Mouse (Mus musculus) hematopoietic stem cell, adult 5-6 weeks (primary cell): Measurements from ENCODE around the gene Abcd4. TPM values are rescaled to one million over a fixed set of nuclear protein-coding genes. Genes with fewer than 3 reads are reported as not detected.

Experiments used
- ATAC-seq, 2 experiments: fragments of 125-278 bp in 1 of 2; replicated peaks in 1 of 2; 2 replicates each; pipeline ENCODE4 v1.8.0; 2016 to 2017; ENCODE audit warnings: inconsistent platforms in 2 of 2, mild to moderate bottlenecking in 2 of 2, moderate number of reproducible peaks in 2 of 2, low read depth in 1 of 2, moderate TSS enrichment in 1 of 2; ENCODE audit not compliant: low FRiP score in 2 of 2, poor library complexity in 2 of 2, severe bottlenecking in 2 of 2, insufficient read depth in 1 of 2, low TSS enrichment in 1 of 2
- total RNA-seq: library from RNA; stranded (forward); fragments of 172-1452, 232-1000 nt; gene quantifications from 2 replicates; pipeline ENCODE4 v1.2.3, GENCODE M21; 2017

The Abcd4 gene
- total RNA-seq = 6.0 and 10.7 TPM in 2 replicates

DNA sequence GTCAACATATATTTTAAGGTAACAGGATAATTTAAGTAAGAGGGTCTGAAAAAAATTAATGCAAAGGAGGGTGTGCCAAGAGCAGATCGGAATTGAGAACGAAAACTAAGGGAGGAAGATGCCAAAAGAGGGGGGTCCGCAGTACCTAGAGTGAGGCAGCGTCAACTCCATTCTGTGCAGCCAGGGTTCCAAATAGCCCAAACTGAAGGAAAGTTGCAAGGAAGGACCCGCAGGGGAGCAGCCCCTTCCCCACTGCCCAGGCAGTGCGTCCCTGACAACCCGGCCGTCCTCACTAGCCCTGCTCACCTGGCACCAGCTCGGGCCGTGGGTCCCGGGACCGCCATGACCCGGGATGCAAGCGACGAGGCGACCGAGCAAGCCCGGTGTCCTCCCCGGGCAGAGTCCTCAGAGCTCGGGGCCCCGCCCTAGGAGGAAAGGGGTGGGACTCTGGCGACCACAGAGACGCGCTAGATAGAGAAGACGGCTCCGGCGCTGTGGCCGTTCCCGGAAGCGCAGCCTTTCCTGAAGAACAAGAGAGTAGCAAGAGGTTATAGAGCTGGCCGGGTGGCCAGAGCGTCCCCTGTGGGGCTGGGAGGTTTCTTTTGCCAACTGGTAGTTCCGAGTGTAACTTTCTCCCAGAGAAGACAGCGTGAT, at the start of gene Abcd4:
Abcd4 (minus strand) TSS at position 437 of the 654 bp plus-strand sequence.
- ATAC-seq = peak; percentile 99

DNA sequence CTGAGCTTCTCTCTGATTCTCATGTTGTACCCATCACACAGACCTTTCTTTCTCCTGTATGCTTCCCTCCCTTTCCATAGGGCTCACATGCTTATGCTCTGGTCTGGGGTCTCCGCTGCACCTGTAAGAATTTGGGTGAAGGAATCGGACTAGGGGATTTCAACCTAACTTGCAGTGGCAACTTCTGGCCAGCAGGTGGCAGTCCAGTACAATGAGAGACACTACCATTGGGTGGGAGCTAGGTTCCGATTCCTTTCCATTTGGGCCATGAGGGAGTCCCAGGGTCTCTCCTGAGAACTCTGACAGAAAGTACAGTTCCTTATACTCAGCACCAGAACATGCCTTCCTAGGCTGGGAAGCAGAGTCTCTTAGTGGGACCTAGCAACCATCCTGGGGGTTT, 36.7 kb upstream of the Abcd4 start:
- ATAC-seq = peak; percentile 60 to 76; a peak in 3 of 4 replicates

DNA sequence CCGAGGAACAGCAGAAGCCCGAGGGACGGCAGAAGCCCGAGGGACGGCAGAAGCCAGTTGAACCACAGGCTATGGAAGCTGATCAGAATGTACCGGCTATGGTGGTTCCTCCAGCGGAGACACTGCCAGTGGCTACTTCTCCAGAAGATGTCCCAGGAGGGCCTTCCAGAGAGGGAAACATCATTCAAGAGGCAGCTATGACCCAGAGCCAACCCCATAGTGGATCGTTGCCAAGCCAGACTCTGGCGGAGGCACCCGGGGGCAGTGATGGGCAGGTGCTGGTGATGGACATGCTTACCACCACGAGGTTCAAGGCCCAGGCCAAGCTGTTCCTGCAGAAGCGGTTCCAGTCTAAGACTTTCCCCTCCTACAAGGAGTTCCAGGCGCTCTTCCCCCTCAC, 33.0 kb upstream of the Abcd4 start:
- ATAC-seq = no peak

DNA sequence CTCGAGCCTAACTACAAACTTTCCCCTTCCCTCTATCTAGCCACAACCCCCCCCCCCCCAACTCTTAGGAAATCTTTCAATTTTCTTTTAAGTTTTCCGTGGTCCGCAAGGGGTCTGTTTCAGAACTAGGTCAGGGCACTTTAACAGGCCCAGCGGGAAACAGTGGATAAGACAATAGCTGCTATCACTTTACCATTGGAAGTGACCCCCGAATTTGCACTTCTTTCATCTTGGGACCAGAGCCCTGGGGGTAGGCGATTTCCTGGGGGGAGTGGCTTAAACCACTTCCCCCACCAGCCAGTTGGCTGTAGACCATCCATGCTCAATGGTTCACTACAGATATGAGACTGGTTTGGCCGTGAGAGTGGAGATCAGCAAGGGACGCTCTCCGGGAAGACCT, 23.4 kb upstream of the Abcd4 start, which contains the start of gene Vrtn:
Vrtn (plus strand) TSS at position 366 of the 400 bp plus-strand sequence.
- no peak for ATAC-seq

DNA sequence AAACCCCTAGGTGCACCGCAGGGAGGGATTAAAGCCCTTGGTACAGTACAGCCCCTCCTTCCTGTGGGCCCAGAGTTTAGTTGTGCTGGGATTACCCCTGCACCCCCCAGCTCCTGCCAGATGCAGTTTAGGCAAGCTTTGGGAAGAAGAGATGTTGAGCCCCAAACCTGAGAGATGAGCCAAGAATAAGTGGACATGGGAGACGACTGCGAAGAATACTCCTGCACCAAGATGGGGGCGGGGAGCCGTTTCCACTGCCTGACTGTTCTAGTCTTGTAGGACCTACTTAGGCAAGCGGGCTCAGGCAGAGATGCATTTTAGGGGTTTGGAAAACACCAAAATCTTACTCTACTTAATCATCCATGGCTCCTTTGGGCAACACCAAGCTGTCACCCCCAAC, 23.0 kb upstream of the Abcd4 start:
- no peak for ATAC-seq

DNA sequence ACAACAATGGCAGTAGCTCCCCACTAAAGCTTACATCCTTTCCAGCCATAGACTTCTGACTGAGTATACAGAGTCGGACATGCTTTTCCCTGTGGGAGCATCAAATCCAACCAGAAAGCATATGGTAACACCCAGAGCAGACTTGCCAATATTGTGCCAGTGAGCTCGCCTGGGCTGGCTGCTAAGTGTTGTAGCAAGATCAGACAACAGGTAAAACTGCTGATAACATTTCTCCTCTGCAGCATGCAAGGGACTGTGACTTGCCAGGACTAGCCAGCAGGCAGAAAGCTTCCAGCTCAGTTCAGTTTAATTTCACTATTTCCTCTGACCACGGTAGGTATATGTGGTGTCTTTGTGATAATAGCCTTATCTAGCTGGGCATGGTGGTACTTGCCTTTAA, 14.7 kb upstream of the Abcd4 start:
- ATAC-seq = no peak

DNA sequence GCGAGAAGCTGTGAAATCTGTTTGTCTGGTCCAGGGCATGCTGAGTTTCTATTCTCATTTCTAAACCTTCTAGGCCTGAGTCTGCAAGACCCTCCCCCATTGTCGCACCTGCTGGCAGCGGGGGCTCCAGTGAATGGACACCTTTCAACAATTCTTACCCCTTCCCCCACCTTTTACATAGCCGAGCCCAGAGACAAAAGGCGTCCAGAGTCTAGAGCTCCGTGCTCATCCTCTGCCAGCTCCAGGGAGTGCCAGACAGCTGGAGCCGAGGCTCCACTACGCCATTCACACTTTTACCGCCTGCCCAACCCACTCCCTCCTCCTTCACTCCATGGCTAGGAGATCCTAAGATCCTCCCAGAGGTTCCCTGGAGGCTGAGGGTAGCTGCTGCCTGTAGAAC, 7.9 kb upstream of the Abcd4 start:
- no peak for ATAC-seq

DNA sequence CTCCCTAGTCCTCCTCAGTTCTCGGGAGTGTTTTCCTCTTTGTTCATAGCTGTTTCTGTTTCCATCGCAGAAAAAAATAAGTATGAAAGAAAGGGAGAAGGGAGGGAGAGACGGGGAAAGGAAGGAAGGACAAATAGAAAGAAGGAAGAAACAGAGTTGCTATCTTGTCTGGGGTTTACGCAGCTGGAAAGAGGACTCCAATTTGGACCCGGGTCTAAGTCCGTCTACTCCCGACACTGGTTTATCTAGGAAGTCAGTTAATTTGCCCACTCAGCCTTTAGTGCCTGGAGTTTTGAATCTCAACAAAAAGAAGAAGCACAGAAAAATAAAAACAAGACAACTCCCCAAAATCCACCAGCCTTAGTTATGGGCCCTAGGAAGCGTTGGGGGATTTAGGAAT, 7.4 kb upstream of the Abcd4 start:
- no peak for ATAC-seq

DNA sequence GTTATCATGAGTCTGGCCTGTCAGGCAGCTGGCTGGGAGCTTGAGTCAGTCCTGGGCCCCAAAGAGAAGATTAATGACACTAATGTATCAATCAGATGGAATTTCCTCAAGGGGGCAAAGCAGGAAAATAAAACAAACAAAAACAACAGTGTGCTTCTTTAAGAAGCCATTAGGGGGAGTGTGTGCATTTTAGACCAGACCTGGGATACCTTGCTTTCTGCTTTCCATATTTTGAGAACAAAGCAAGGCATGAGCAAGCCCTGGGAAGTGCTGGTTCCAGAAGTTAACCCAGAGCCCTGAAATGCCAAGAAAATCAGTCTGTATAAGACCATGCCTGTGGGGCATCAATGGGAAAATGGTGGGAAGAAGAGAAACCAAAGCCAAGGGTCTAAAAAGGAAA, 3.8 kb upstream of the Abcd4 start:
- no peak for ATAC-seq

DNA sequence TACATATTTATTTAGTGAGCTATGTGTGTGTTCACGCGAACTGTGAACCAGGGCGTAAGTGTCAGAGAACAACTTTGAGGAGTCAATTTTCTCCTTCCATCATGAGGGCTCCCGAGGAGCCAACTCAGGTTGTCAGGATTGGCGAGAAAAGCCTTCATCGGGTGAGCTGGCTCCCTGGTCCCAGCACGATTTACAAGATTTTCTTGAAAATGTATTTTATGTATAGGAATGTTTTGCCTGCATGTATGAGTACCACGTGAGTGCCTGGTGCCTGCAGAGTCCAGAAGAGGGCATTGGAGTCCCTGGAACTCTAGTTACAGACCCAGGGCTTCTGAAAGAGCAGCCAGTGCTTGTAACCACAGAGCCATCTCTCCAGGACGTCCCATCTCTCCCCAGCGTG, 450 bp upstream of the Abcd4 start:
- peak; percentile 12 to 34; a peak in 2 of 4 replicates for ATAC-seq

DNA sequence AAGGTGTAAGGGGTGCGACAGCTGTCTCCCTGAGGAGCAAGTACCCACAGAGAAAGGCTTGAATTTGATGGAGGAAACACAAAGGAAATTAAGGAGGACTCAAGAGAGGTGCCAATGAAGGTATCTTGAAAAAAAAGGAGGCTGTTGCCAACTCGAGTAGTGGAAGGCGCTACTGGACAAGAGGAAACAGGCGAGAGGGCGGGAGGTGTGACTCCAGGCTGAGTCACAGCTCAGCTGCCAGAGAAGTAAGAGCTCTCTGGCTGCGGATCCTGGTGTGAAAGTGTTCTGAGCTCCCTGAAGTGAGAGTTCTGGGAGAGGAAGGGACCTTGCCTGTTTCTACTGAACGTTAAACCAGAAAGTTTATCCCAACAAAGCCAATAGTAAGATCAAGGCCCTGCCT, 2.7 kb downstream of the Abcd4 start:
- ATAC-seq = no peak

DNA sequence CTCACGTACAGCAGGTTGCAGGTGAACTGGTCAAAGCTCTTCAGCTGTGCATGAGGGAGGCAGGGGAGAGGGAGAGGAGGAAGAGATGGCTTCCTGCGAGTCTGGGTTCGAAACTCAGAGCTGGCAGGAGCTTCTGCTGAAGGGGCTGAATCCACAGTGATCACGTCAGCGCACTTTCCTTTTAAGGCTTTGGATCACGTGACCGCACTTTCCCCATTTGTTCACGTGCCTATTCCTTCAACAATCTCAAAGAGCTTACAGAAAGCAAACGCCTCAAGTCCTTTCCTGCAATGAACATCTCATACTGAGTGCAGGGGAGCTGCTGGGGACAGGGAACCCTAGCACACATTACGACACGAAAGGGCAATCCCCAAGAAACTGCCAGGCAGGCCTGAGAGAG, 3.2 kb downstream of the Abcd4 start:
- no peak for ATAC-seq

DNA sequence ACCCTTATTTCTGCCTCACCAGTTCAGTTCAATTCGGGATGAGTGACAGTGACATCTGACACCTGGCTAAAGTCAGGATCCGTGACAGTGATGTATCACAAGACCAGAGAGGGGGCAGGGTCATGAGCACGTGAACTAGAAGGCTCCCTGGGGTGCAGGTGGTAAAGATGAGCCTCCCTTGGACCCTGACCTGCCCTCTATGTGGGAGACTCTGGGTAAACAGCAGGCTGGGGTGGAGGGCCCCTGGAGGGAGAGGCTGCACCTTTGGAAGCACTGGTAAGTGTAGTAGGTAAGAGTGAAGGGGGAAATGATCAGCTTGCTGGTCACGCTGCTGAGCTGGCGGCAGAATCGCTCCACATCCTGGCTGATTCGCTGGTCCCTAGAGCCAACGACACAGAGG, 4.7 kb downstream of the Abcd4 start:
- ATAC-seq = no peak

DNA sequence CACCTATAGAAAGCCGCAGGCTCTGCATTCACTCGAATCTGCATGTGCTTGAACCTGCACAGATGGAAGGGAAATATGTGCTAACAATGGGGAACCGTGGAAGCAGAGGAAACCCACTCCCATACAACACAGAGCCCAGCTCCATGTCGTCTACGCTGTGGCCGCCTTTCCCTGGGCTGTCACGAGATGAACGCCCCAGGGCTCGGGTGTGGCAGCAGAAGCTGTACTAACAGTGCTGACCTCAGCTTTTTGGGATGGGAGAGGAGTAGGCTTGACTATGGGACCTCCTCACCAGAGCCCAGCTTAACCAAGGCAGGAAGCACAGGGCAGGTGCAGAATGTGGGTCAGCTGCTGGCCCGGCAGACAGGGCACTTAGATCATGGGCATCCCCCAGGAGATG, 5.5 kb downstream of the Abcd4 start:
- ATAC-seq = no peak

DNA sequence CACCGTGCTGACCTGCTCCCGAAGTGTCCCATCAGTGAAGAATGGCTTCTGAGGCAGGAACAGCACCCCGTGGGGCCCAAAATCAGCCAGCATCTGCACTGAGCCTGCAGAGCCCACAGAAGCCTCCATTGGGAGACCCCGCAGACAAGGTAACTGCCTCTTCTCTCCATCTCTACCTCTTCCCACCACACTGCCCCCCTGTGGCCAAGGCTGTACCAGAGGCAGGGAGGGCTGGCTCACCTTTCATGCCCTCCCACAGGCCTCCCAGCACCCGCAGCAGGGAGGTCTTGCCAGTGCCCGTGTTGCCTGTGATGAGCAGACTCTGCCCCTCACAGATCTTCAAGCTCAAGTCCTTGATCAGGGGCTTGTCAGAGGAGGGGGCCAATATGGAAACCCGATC, 11.4 kb downstream of the Abcd4 start:
- ATAC-seq = peak in 1 of 2 experiments; percentile 14; a peak in 1 of 4 replicates

DNA sequence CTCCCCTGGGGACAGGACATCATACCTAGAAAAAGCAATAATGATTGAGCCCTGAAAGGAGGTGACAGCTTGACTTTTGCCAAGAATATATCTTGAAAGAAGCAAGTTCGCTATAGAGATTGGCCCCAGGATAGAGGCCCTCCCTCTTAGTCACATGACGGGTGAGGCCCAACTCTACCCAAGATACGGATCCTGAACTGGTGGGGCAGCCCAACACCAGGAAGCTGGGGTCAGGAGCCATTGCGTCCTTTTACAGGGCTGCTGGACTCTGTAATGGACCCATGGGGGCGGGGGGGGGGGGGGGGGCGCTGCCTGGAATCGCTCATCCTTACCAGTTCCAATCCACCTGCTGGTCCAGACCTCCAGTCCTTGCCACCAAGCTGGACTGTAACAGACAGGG, 13.2 kb downstream of the Abcd4 start:
- ATAC-seq = no peak

DNA sequence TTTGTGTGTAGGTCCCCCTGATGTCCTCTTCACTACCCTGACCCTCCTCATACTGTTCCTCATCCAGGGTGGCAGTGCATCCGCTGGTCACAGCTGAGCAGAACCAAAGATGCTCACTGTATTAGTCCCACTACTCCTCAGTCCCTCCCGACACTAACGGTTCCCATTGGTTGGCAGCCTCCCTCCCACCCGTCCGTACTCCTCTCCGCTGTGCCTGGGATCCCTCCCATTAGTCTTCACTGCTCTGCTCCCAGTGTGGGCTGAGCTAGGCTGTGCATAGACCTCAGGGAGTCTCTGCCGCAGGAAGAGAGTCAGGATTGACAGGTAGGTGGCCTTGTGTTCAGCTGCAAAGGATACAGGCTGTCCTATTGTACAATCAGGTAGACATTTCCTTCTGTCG, 18.9 kb downstream of the Abcd4 start:
- ATAC-seq = no peak

DNA sequence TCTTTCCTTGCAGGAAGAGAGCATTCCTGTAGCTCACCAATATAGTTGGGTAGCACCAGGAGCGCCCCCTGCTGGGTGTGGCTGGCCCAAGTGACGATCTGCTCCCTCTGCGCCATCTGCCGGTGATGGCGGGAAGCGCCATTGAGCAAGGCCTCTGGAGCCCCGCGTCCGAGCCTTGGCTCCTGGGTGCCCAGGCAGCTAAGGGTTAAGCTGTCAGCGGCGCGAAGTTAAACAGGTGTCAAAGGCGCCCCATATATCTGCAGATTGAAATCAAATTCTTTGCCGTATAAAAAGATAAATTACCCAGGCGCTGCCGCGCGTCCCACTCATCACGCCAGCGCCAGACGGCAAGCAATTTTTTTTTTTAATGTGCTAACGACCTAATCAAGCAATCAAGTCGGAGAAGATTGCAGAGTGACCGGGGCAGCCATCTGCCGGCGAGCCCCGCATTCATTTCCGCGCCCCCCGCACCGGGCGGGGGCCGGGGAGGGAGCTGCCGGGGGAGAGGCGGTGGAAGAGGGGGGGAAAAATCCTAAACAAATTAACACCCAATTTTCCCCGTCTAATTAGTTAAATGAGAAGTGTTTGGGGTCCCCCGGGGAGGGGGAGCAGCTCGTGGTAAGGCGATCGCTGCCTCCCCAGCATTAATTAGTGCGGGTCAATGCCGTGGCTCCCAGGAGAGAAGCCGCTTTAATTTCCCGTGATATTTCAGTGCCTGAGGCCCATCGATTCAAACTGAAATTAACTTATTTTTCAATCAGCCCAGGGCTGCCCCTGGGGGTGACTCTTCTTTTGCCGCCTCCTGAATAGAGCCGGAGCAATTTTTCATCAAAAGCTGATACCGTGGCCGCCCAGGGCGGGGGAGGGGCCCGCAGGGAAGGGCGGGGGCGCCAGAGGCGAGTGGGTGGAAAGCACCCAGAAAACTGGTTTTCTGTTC, 27.1 kb downstream of the Abcd4 start:
- ATAC-seq = peak; percentile 92 to 93
